Mouse (Mus musculus) Muller cell, postnatal 12 days (primary cell): ENCODE measurements at regions not wholly inside any gene's neighbourhood (a gene's known extent, or its start where the extent isn't known, plus 50 kb on each side); places are given as distances from the start of the nearest gene placed in this dataset.
A peak's percentile ranks its signal among the peaks of the same experiment; 100 is the strongest.

Experiments used
- DNase-seq: peaks from one replicate; pipeline ENCODE4 v3.0.0-alpha.2; 2015; ENCODE audit errors: inconsistent ontology term

- no peak for DNase-seq
Measured at GRCm38 (mm10) chr13:38878718-38879669, 81.7 kb downstream of the Slc35b3 start.

GRCm38 (mm10) chr13:38875923-38876322 is 84.8 kb downstream of the Slc35b3 start:
- DNase-seq = no peak

GRCm38 (mm10) chr13:38864002-38864401 is 96.7 kb downstream of the Slc35b3 start:
- no peak for DNase-seq

DNA sequence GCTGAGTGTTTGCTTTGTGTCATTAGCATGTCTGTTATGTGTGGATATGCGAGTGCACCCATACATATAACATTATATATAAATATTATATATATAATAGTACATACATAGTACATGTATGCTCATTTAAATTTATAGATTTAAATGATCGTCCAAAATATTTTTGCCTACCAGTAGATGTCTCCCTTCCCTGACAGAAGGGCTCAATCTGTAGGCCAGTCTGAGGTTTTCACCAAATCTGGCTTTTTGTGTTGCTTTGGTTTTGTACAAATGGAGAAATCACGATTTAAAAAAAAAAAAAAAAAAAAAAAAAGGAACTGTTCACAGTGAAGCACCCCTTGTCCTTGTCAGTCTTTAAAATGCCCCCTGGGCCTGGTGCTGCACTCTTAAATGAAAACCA is 104.9 kb downstream of the Slc35b3 start:
- DNase-seq = no peak

DNA sequence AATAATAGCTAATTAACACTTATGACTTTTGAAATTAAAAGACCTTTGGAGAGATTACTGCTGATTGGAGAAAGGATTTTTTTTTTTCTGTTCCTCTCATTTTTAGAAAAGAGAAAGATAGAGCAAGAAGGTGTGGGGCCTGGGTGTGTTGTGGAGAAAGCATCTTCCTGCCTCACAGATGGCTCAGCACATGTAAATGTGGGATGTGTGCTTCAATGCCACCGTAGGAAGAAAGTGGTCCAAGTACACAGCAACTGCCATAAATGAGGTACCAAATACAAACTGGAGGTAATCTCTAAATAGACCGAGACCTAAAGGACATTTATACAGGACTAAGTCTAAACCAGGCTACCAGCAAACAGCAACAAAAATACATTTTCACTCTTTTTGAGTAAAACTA is 105.7 kb downstream of the Slc35b3 start:
- no peak for DNase-seq

- no peak for DNase-seq
Measured at GRCm38 (mm10) chr13:38852868-38853267, 107.8 kb downstream of the Slc35b3 start.

- DNase-seq = no peak
Measured at GRCm38 (mm10) chr13:38851820-38852219, 108.9 kb downstream of the Slc35b3 start.

DNA sequence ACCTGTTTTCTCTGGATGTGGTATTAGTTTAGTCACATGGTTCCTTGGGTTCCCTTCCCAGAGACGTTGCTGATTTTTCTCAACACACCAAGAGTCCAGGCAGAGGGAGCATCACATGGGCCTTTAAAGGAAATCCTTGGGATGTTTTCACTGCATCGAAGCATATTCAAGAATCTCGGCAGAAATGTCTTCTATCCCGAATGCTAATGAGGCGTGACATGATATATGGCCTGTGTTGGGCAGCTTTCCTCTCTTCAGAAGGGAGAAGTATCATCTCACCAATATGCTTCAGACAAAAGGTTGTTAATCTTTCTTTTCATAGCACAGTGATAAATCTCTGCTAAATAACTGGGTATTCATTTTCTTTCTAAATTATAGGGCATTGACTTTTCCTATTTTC is 122.4 kb downstream of the Slc35b3 start:
- DNase-seq = no peak

GRCm38 (mm10) chr13:38825649-38826048 is 135.0 kb downstream of the Slc35b3 start:
- no peak for DNase-seq

GRCm38 (mm10) chr13:38819526-38819925 is 141.1 kb downstream of the Slc35b3 start:
- DNase-seq = no peak

GRCm38 (mm10) chr13:38818781-38819180 is 141.9 kb downstream of the Slc35b3 start:
- no peak for DNase-seq

DNA sequence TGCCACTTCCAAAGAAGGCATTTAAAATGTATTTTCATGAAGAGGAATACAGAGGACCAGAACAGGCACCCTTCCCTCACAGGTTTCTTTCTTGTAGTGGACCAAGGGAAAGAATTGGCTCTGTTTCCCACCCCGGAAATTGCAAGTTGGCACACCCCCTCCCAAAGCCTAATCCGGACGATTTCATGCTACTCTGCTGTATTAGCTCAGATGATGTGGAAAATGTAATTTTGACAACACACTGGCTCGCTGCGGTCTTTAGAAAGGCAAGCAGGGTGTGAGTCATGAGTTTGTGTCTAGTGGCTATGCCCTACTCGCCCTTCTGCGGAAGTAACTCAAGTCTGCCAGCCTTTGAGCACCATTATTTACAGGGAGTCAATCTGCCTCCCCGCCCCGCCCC is 144.4 kb downstream of the Slc35b3 start:
- peak; percentile 75 for DNase-seq

GRCm38 (mm10) chr13:38815002-38815707 is 145.5 kb downstream of the Slc35b3 start:
- DNase-seq = peak; percentile 70

GRCm38 (mm10) chr13:38798514-38798913 is 139.7 kb upstream of the Eef1e1 start:
- DNase-seq = no peak

DNA sequence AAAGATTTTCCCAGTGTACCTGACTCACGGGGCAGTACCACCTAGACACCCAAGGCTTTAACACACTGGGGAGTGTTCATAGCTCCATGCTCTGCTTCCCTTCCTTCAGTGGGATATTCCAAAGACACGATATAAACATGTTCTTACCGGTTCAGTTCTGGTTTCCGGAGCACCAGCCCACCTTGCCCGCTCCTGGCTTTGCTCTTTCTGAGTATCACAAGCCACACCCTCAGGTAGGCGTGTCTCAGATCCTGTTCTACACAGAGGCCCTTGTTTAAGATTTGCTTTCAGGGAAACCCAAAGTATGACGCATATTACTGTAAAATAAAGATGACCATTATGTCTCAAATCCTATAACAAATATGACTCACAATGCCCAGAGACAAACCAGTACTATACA is 134.6 kb upstream of the Eef1e1 start:
- DNase-seq = no peak

DNA sequence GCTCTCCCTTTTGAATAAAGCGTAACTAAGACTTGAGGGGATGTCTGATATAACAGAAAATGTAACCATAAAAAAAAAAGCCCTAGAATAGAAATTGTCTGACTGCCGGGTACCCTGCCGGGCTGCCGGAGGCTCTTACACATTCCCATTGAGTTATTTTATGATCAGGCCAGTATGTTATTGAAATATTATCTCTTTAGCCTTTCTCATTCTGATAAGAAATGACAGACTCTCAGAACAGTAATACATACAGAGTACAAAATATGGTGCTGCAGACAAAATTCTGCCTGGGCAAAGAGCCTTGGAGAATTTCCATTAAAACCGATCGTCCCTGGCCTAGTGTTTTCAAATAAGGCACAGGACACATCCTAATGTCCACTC is 121.8 kb upstream of the Eef1e1 start:
- no peak for DNase-seq

DNA sequence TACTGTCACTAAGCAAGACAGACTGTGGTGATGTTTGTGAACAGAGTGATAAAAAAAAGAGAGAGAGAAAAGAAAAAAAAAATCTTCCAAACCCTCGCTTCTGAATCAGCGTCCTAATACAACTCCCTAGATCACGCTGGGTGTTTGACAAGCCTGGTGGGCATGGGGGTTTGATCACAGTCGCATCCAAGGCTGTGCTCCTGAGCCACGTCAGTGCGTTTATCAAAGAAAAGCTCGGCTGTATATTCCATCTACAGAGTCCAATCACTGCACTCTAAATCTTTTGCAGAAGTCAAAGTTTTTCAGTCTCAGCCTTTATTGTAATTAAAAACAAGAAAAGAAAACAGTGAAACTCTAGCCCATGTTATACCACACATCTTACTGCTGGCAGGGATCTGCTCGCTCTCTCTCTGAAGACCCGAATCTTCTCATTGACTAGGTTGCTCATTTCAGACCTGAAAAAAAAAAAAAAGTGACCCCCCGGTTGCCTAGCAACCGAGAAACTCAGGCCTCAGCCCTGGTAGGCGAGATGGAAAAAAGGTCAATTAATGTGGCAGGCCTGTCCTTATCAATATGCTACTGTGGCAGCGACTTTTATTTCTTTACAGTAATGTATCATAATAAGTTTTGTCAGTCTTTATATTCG is 121.2 kb upstream of the Eef1e1 start:
- no peak for DNase-seq

GRCm38 (mm10) chr13:38776546-38776945 is 117.7 kb upstream of the Eef1e1 start:
- no peak for DNase-seq

DNA sequence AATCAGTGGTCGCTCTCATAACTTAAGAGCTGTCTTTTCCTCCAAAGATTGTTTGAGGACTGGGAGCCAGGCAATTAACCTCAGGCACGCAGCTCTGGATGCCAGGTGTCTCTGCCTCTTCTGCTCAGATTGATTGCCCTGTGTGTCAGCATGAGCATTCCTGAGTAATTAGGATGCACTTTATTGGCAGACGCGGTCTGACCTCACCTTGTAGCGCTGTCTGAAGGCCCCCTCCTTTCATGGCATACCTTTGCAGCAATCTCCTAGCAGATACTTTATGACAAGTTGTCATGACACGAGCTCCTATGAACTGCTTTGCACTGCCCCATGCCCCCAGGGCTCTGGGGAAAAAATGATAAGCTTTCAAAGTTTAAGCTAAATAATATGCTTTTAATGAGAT is 114.1 kb upstream of the Eef1e1 start:
- DNase-seq = no peak

DNA sequence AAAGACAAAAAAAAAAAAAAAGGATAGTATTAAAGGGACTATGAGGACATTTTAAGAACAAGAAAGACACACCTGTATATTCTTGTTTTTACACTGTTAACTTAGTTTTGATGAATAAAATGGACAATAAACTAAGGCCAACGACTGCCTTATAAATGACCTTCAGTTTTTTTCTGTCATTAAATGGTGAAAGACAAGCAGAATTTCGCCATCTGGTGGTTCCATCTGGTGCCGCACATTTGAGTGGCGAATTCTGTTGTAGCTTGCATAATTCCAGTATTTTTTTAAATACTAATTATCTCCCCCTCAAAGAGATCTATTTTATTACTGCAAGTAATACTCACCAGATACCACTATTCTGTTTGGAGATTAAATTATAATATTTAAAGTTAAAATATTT is 107.3 kb upstream of the Eef1e1 start:
- peak; percentile 18 for DNase-seq

GRCm38 (mm10) chr13:38760261-38760660 is 101.4 kb upstream of the Eef1e1 start:
- DNase-seq = no peak

GRCm38 (mm10) chr13:38756629-38757227 is 97.9 kb upstream of the Eef1e1 start:
- no peak for DNase-seq
